Mouse (Mus musculus): Measurements from ENCODE around the gene Hdac1.

DNA sequence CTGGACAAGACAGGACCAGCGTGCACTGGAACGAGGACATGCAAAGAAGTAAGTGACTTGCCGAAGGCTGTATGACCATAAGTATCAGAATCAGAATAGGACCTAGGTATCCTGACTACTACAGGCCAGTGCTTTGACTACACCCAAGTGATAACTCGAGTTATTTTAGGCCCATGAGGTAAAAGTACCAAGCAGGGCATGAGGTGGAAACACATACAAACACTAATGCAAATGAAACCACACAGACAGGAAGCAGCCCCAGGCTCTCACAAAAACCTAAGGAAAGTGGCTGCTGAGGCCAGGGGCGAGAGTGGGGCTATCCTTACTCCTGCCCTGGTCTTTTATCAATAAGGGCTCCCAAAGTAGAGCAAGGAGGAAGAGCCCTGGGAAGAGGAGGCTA is 17.2 kb downstream of the Hdac1 start:
- TF ChIP-seq CTCF (IDR thresholded peaks at IDR 0.05; ENCODE audit: low read depth, low read length) (no peak), GATA1 (IDR thresholded peaks at IDR 0.05; ENCODE audit: borderline replicate concordance, low read length) (no peak), TAL1 (conservative IDR thresholded peaks at IDR 0.05; ENCODE audit: low read depth, low read length) (no peak)
